Mouse (Mus musculus): ENCODE measurements around the gene Plekhg5. TPM values are rescaled to one million over a fixed set of nuclear protein-coding genes. Genes with fewer than 3 reads are reported as not detected.

The Plekhg5 gene
- total RNA-seq, 1 experiment from 2014 or later = 16.9 TPM

DNA sequence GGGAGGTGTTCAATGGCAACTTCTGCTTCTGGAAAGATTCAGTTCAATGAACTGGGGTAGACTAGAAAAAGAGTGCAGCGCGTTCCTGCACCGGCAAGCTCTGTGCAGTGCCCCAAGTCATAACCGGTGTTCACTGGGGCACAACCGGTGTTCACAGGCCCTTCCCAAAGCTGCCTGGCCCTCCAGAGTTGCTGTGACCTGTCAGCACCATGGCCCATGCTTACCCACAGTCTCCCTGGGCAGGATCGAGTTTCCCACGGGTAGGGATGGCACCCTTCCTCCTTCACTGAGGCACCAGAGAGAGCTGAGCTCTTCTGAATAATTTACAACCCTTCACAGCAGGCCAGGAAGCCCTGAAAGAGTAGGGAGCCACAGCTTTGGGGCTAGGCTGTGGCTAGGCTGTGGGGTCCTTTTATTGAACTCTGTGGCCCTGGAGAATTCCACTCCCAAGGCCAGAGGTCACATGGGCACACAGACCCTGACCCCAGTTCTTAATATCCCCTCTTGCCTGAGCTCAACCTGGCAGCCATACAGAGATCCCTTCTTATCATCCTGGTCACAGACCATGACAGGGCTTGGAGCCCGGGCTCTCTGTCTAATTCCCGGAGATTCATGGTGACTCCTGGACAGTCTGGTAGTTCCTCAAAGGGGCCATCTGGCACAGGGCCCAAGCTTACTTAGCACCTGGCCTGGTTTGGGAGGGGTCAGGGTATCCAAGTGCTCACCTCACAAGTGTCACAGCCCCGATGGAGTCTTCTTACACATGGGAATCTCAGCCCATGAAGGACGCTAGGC is 73.9 kb downstream of the Plekhg5 start:
- no peak for DNase-seq

GRCm38 (mm10) chr4:152150546-152150945 is 78.2 kb downstream of the Plekhg5 start:
- DNase-seq = no peak

- no peak for DNase-seq
These were observed 79.2 kb downstream of the Plekhg5 start for GRCm38 (mm10) chr4:152151451-152151965.

DNA sequence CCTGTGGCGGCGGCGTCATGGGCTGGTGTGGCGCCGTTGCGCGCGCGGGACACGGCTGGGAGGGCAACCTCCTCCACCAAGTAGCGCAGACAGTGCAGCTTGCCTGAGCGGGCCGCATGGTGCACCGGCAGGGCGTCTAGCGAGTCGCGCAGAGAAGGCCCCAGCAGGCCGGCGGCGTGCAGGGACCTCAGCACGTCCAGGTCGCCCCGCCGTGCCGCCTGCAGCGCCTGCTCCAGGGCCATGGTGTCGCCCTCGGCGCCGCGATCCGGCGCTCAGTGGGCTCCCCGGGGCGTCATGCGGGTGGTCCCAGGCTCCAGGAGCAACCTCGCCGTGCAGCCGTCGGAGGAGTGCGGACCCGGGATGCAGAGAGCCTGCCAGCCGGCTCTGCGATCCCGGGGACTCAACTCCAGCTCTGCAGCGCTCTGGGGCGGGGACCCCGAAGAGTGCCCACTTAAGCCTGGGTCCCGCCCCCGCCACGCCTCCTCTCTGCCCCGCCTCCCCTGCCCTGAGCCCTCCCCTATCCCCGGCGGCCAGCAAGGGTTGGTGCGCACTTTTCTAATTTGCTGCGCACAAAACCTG is 79.8 kb downstream of the Plekhg5 start, which contains the start of gene Espn:
Espn (minus strand) TSS at position 406 of the 579 bp plus-strand sequence.
- DNase-seq = peak; percentile 80

DNA sequence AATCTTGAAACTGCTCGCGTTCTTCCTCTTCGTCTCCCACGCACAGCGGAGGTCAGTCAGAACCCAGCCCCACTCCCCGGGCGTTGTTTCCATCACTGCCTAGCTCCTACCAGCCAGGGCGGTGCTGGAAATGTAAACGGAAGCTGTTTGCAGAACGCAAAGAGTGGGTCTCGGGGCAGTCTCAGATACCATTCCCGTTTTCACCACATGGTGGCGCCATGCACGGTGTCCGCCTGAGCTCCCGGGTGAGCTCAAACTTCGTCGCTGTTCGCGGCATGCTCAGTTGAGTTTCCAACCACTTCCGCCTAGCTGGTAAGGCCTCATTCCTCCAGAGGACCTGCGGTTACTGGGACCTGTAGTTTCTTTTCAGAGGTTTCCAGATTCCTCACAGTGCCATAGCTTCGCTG is 81.5 kb downstream of the Plekhg5 start:
- DNase-seq = peak; percentile 92

DNA sequence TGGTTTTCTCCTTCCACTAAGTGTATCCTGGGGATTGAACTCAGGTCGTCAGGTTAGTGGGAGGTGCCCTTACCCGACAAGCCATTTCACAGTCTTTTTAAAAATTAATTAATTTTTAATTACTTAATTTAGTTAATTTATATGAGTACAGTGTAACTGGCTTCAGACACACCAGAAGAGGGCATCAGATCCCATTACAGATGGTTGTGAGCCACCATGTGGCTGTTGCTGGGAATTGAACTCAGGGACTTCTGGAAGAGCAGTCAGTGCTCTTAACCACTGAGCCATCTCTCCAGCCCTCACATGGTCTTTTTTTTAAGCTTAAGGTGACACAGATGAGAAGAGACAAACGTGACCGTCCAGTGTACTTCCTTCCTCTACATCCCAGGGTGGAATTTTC is 82.7 kb downstream of the Plekhg5 start:
- DNase-seq = no peak

- peak; percentile 61 for DNase-seq
These were observed 85.7 kb downstream of the Plekhg5 start for GRCm38 (mm10) chr4:152157779-152158584.

GRCm38 (mm10) chr4:152158585-152159284 is 86.4 kb downstream of the Plekhg5 start, which contains the start of gene Hes2:
Gene Hes2, plus strand, starts transcription at chr4:152158867.
- DNase-seq = peak; percentile 47

GRCm38 (mm10) chr4:152159285-152159678 is 87.0 kb downstream of the Plekhg5 start:
- DNase-seq = no peak

- no peak for DNase-seq
These were observed 88.5 kb downstream of the Plekhg5 start for GRCm38 (mm10) chr4:152160748-152161147.

- DNase-seq = no peak
These were observed 89.3 kb downstream of the Plekhg5 start for GRCm38 (mm10) chr4:152161601-152162000.

DNA sequence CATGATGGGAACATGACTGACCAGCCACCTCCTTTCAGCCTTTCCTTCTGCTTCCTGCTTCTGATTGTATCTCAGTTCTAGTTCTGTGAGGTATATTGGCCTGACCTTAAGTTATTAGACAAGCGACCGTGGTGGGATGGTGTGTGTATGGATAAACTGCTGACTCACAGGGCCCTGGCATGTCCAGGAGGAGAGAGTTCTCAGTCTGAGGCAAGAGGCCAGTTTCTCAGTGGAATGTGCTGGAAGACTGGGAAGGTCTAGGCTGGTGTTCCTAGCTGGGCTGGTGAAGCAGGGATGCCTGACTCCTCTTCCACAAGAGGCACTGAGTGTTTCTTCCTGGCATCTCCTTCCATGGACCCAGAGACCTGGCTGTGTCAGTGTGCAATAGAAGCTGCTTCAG is 90.5 kb downstream of the Plekhg5 start:
- no peak for DNase-seq

Other genes with a start within 250 kb of the Plekhg5 start
- gene Camta1, start 210.6 kb upstream of the Plekhg5 start, total RNA-seq (2021) = 40.1 and 45.4 TPM in 2 replicates
- 117 and 122 TPM in 2 replicates for gene Dnajc11, start 138.8 kb upstream of the Plekhg5 start, total RNA-seq (2021)
- 15.2 and 15.5 TPM in 2 replicates for gene Thap3, start 83.5 kb upstream of the Plekhg5 start, total RNA-seq (2021)
- 15.6 and 16.0 TPM in 2 replicates for gene Phf13, start 76.2 kb upstream of the Plekhg5 start, total RNA-seq (2021)
- 18.7 TPM in 2 replicates for gene Klhl21, start 63.7 kb upstream of the Plekhg5 start, total RNA-seq (2021)
- gene Zbtb48, start 44.8 kb upstream of the Plekhg5 start, total RNA-seq (2021) = 10.6 and 11.3 TPM in 2 replicates
- not detected in 2 replicates for gene Tas1r1, start 33.9 kb upstream of the Plekhg5 start, total RNA-seq (2021)
- 24.0 and 26.9 TPM in 2 replicates for gene Nol9, start 33.2 kb upstream of the Plekhg5 start, total RNA-seq (2021)
- gene Tnfrsf25, start 43.4 kb downstream of the Plekhg5 start, total RNA-seq (2021) = 2.9 and 4.8 TPM in 2 replicates
- 0.71 and 0.96 TPM in 2 replicates for gene Espn, start 79.9 kb downstream of the Plekhg5 start, total RNA-seq (2021)
- not detected in 2 replicates for gene Hes2, start 86.4 kb downstream of the Plekhg5 start, total RNA-seq (2021)
- gene Acot7, start 105.6 kb downstream of the Plekhg5 start, total RNA-seq (2021) = 32.2 and 34.2 TPM in 2 replicates
- 7.2 and 7.5 TPM in 2 replicates for gene Gpr153, start 201.7 kb downstream of the Plekhg5 start, total RNA-seq (2021)
- not detected in 2 replicates for gene Hes3, start 219.2 kb downstream of the Plekhg5 start, total RNA-seq (2021)
- gene Icmt, start 224.7 kb downstream of the Plekhg5 start, total RNA-seq (2021) = 36.9 and 39.6 TPM in 2 replicates
- 0.26 TPM in 1 of 2 replicates, not detected in the other for gene Rnf207, start 246.5 kb downstream of the Plekhg5 start, total RNA-seq (2021)